Mouse (Mus musculus): ENCODE measurements around the gene Gm17374.

Gm17374 gene

DNA sequence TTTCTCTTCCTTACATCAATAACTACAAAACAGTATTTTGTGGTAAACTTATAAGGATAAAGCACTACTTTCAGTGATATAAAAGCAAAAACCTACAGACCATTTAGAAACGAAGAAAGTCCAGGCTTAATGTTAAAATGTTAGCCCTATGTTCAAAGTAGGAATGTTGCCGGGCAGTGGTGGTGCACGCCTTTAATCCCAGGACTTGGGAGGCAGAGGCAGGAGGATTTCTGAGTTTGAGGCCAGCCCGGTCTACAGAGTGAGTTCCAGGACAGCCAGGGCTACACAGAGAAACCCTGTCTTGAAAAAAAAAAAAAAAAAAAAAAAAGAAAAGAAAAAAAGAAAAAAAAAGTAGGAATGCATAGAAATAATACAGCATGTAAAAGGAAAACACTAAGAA is at the start of gene Gm17374:
Gene Gm17374, plus strand, starts transcription at position 301 of the 400 bp plus-strand sequence.
- 93% methylated on average over 4 of the region's 4 CpGs for WGBS

DNA sequence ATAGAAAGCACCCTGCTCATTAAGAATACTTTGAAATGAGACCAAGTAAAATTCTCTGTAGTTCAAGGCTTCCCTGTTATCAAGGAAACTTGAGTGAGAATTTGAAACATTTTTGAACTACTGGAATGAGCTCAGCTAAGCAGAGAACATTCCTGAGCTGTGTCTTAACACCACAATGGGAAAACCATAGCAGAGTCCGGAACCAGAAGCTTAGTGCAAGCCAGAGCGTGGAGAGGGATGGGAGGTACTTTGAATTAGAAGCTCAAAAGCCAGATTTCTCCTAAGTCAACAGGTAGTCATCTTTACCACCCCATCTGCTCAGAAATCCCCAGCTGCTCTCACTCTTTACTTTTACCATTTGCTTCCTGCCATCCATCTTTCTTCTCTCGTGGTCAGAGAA is 46.9 kb upstream of the Gm17374 start:
- WGBS: 48% methylated on average over 3 of the region's 3 CpGs

DNA sequence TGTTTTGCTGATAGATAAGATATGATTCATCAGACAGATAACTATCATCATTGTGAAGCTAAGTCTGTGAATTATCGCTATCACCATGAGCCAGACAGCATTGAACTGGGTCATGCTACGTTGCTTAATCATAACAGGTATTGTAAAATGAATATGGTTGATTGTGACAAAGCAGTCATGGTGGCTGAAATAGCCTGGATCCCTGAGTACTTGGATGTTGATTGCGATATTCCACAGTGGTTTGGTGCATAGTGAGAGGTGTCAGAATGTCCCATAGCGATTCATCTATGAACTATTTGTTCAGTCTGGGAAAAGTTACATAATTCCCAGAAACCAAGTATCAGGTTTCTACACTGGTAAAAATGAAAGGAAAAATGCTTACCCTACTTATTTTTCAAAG is 44.2 kb upstream of the Gm17374 start:
- WGBS: 84% methylated on average over 4 of the region's 4 CpGs

DNA sequence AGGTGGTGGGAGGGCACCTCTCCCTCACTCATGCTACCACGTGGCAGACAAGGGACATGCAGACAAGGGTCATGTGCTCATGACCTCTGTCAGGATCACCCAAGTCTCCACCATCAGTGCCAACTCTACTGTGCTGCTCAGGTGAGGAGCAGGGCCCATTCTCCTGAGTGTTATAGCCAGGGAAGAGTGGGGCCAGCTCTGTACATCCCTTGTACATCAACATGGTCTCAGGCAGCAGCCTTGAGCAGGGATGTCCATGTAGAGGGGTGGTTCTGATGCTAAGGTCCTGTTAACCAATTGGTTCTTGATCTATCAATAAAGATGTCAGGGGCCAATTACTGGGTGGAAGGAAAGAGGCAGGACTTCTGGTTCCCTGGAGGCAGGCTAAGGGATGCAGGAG is 42.9 kb upstream of the Gm17374 start:
- 36% methylated on average over 1 of the region's 1 CpGs for WGBS

DNA sequence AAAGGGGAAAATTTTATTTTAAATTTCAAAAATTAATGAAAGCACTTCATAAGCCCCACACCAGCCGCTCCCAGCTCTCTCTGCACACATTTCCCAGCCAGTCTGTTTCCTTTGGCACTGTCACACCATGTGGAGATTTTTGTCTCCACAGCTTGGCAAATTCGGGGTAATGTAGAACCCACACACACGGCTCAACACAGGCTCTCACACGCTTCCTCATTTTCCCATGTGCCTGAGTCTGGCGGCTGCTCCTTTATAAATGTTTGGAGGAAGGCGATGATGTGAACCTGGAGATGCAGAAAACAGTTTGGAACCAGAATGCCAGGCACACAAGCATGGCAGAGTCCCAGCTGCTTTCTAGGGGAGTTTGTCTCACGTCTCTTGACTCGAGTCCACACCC is 38.0 kb upstream of the Gm17374 start:
- 49% methylated on average over 8 of the region's 8 CpGs for WGBS

DNA sequence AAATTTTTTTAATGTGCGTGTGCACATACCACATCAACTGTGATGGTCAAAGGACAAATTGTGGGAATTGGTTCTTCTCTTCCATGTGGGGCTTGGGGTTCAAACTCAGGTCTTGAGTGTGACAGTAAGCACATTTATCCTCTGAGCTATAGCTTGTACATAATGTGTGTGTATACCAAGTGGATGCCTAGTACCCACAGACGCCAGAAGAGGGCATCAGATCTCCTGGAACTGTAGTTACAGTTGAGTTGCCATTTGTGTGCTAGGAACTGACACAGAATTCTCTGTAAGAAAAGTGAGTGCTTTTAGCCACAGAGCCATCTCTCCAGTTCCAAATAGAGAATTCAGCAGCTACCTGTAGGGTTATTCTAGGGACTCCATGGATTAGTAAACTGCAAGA is 26.3 kb upstream of the Gm17374 start:
- WGBS: 89% methylated on average over 2 of the region's 2 CpGs

DNA sequence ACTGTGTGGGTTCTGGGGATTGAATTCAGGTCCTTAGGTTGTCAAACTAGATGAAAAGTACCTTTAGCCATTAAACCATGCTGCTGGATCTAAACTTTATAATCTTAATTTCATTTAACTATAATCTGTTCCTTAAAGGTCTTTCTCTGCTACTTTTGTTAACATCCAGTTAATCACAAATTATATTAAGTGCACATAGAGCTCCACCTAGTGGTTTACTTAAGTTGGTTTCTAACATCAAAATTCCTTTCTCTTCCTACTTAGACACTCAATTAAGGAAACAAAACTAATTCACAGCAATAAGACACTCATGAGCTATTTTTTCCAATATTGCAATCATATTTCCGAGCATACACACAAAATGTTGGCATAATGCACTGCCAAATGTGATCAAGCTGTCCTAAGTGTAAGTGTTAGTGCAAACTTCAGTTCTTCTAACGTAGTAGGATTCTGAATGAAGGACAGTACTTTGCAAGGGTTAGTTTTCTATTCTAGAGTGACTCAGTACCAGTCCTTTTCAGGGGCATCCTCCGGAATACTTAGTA is 7.4 kb downstream of the Gm17374 start:
- 66% methylated on average over 3 of the region's 3 CpGs for WGBS

DNA sequence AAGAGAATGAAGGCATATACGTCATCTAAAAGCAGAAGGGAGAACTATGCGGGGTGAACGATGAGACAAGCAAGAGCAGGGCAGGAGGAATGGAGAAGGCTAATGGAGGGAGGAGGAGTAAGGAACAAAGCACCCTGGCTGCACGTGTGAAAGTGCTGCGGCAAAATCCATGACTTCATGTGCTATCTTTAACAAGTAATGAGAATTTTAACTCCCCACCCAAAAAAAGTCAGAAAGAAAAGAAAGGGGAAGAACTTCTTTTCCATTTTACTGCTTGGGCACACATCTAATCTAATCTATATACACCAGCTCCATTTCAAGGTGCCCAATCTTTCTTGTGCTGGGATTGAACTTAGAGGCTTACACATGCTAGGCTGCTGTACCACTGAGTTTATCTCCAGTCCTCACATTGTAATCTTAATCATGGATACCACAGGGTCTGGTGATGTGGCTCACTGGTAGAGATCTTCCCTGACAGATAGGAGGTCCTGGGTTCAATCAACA is 11.6 kb downstream of the Gm17374 start:
- WGBS: 86% methylated on average over 5 of the region's 5 CpGs

DNA sequence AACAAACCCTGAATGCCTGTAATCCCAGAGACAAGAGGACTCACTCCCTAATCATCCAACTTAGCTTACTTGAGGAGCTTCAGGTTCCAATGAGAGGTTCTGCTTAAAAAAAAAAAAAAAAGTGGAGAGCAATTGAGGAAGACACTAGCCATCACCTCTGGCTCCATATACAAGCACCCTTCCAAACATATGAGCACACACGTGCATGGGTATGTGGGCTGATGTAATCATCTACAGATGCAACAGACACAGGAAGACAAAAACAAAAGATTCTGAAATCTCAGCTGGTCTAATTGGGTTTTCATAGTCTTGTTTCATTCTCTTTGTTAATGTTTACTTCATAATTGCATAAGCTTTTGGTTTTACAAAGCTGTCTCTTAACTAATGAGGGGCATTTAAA is 17.2 kb downstream of the Gm17374 start:
- 69% methylated on average over 1 of the region's 1 CpGs for WGBS

DNA sequence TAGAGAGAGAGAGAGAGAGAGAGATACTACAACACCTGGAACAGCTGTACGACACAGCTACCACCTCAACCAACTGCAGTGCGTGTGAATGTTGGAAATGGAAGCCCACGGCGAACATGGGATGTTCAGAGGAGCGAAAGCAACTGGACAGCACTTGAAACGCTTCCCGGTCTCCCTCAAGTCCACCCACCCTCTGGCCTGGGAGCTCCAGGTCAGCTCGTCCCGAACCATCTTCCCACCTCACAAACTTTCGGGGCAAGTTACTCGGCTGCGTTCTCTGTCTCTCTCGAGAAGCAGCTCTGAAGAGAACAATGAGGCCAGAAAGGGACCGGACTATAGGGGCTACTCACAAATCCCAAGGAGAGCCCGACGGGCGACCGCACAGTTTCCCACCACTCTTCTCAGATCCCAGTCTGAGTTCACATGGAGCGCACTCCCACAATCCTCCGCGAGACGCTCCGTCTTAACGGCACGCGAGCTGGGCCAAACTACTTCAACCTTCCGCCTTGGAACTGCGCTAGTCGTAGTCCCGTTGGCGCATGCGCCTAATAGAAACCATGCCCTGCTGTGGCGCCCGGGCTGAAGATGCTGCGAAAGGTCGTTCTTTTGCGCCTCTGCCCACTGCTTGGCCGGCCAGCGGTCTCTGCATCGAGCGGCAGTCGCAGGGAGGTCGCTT is 18.4 kb downstream of the Gm17374 start, which contains the start of the genes Esf1 and Ndufaf5:
Gene Esf1, minus strand, starts transcription at position 438 of the 676 bp plus-strand sequence.
Gene Ndufaf5, plus strand, starts transcription at position 523 of the 676 bp plus-strand sequence.
- WGBS: under 1% methylated on average over 43 of the region's 43 CpGs

DNA sequence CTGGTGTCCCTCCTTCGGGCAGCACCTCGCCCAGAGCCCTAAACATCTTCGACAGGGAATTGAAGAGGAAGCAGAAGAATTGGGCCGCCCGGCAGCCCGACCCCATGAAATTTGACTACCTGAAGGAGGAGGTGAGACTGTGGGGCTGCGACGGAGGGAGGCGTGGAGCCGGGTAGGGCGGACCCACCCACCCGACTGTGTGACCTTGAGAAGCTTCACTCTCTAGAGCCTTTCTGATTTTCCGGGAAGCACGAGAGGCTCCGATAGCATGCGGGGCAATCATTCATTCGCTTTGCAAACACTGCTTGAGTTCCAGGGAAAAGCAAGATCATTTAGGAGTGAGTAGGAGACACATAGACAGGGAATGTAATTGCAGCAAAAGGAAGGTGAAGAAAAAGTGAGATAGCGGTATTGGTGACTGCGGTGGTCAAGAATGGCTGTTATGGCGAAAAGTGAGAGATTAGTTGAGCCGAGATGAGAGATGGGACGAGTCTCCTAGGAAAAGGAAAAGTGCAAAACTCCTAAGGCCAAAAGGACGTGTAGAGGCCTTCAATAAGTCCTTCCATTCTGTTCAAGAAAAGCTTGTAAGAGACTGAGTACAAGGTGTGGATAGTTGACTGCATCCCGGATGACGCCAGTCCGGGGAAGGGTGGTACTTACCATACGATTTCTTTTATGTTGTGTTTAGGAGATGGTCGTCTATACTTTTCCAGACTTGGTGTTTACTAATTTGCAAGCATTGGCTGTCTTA is 19.1 kb downstream of the Gm17374 start:
- 3% methylated on average over 28 of the region's 28 CpGs for WGBS

DNA sequence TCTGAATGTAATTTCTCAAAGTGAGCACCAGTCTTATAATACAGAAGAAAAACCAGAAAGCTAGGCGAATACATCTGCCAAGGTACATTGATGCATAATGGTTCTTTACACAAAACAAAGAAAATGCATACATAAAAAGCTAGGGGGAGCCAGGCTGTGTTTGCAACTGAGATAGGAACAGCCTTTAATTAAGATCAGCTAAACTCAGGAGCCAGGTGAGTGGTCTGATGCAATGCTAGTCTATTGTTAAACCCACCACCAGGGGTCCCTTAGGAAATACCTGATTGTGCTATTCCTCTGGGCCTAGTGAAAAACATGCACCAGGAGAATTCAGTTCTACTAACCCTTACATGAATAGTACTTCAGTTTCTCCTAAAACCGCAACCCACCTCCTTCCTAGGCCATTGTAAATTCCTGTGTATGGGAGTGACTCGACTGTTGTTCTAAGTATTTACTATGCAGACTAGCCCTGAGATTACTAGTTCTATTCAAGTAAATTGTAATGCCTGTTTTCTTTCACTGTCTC is 33.9 kb downstream of the Gm17374 start:
- 93% methylated on average over 3 of the region's 3 CpGs for WGBS

DNA sequence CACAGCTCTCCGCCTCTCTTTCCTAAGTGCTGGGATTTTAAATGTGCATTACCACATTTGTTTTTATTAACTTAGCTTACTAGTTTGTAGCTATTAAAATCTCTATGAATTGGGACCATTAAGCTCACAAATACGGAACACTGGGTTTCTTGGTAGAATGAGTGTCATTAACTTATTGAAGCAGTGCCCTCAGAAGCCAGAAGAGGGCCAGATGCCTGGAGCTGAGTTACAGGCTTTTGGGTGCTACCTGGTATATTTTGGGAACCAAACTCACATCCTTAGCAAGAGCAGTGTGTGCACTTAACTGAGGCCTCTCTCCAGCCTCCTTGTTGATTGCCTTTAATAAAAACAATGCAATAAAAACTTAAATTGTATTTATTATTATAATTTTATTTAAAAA is 48.9 kb downstream of the Gm17374 start:
- WGBS: 75% methylated on average over 2 of the region's 2 CpGs

DNA sequence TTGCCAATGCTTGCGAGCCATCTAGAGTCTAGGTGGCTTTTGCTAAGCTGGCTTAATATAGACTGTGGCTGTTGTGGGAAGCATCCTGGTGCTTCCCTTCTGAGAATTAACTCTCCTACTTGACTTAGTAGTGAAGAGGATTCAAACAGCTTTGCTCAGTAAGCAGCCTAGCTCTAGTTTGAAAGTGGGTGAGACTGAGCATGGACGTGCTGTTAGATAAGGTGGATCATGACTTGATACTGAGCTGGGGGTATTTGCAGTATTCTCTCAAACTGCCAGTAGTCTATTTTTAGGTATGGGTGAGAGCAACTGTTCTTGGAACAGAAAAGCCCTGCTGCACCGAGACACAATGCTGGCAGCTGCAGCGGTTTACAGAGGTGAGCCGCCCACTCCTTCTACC is 50.7 kb downstream of the Gm17374 start:
- 52% methylated on average over 5 of the region's 5 CpGs for WGBS
